Mouse (Mus musculus): ENCODE results near the gene Meiob.

The Meiob gene

DNA sequence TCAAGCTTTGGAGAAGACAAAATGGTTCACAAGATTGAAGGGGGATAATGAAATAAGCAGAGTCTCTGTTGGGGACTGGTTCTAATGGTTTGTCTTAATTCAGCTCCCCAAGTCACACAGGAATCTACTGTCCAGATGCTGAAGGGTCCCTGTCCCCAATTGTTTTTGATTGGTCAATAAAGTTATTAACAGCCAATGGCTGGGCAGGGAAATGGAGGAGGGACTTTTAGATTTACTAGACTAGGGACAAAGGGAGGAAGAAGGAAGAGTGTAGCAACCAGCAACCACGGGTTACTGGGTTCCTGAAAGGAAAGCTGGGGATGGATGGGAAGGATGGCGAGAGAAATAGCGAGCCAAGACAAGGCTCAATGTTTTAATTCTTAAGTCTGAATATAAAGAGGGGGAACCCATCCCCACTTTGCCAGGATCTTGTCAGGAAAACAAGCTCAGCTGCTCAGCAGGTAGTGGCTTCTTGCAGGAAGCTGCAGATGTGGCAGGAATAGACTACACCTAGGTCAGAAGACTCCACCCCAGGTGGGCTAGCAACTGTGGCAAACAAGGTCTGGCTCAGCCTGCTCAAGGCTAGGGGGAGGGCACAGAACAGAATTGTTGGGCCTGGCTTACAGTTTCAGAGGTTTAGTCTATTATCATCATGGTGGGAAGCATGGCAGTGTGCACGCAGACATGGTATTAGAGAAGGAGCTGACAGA is 69.8 kb downstream of the Meiob start:
- DNase-seq (ENCODE audit: low read depth, low spot score), result peak; percentile 93

DNA sequence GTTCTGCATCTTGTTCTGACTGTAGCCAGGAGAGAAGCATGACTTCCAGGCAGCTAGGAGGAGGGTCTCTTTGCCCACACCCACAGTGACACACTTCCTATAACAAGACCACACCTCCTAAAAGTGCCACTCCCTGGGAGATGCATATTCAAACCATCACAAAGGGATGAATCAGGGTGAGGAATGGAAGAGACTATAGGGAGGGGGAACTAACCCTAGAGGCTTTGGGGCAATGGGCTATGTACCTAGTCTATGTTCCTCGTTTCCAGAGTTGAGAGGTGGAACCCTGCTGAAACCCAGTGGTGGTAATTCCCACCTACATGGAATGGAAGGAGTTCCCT is 70.3 kb downstream of the Meiob start:
- peak; percentile 96 for DNase-seq (ENCODE audit: low read depth, low spot score)

DNA sequence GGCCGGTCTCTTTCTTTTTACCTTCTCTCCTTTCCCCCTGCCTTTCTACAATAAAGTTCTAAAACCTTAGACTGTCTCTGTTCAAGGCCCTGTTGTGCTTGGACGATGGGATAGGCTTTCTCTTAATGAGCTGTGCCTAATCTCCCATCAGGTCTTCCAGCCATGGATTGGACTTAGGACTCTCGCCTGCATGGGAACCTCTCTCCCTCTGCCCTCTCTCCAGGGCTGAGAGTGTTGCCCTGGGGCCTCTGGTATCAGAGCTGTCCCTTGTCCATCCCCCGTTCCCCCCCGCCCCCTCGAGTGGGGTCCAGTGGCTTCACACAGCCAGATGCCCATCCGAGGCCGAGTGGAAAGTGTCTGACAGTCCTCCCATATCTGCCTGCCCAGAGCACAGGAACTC is 70.9 kb downstream of the Meiob start:
- DNase-seq (ENCODE audit: low read depth, low spot score), result no peak

DNA sequence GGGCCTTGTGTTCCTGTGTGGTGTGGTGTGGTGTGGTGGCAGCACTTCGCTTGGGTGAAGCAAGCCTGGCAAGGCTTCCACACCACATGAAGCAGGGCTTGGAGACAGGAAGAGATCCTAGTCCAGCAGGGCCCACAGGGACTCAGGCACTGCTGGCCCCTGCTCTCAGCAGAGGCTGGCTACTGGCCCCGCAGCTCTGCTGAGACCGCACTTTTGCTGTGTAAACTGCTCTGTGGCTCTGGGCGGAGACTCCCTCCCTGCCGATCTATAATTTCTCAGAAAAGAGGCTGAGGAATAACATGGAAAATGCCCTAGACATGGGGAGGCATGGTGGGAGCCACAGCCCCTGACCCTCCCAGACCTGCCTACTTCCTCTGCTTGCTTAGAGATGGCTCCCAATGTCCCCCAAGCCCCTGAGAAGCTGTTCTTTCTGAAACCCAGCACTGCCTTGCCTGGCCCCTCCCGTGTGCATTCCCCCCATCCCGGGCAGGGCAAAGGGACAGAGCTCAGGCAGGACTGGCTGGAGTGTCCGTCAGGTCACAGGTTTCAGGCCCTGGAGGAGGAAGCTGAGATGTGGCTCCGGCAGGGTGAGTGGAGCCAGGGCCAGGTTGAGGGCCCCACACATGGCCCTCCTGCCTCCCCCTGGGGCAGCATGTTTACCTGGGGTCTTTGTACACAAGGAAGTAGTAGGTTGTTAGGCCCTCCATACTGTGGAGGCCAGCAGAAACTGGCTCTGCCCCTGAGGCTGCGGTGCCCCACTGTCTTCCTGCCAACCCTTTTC is 73.4 kb downstream of the Meiob start:
- no peak for DNase-seq (ENCODE audit: low read depth, low spot score)

DNA sequence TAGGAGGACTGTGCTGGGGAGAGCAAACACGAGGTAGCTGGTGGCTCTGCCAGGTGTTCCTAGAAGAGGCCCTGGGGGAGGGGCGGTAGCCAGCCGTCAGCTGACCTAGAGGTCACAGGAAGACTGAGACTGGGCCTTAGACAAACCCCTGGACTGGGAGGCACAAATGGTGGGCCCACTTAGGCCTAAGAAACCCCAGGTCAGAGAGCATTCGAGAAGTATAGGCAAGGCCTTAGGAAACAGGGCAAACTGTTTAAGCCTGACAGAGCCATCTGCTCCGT is 74.0 kb downstream of the Meiob start:
- DNase-seq (ENCODE audit: low read depth, low spot score), result peak; percentile 45

DNA sequence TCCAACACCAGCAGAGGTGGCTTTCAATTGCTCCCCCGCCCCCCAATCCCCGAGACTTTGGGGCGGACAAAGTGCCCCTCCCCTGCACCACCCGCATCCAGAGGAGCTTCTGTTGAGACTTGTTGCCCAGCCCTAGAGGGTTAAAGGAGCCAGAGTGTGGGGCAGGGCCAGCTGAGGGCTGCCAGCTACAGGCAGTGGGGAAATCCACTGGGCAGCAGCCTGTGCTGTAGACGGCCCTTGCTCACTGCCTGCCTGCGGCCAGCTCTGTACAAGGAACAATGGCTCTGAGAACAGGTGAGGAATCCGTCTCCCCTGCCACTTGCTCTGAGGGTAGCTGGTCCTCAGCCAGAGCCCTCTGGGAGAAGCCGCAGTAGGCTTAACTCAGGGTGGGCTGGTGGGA is 74.4 kb downstream of the Meiob start:
- no peak for DNase-seq (ENCODE audit: low read depth, low spot score)

DNA sequence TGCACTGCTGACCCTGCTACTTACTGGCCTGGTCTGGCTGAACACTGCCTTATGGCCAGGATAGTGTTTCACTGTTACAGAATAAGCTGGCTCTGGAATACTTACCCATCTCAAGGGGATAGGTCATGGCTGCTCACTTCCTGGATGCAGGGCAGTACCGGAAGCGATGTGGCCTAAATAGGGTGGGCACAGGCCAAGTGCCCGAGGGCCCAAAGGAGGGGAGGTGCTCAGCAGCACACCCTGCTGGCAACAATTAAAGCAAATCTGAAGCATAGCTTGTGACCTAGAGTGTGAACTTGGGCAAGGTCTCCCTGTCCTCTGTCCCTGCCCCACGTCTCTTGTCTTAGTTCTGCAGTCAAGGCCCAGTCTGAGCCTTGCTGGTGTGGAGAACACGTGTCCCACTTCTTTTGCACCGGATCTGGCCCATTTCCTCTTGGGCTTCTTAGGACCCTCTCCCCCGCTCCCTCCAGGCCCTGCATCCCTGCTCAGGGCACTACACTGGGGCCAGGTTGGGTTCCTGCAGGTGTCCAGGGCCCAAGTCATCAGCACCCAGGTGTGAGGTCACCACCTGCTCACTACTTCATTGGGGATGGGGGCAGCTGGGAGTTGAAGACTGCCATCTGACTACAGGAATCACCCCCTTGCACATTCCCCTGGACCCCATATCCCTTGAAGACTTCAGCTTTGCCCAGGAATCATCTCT is 77.8 kb downstream of the Meiob start:
- peak; percentile 73 for DNase-seq (ENCODE audit: low read depth, low spot score)

DNA sequence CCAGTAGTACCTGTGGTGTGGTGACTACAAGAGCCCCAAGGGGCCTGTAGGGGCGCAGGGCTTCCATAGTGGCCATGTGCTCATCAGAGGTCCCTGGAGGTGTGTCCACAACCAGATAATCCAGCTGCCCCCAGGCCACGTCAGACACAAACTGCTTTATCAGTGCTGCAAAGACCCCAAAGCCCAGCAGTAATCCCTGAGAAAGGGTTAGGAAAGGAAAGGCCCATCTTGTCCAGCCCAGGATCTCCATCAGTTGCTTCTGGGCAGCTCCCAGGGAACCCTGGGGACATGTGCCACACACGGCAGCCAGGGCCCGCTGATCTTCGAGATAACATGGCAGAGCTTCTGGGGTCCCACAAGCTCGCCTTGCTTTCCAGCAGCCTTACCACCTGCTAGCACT is 80.3 kb downstream of the Meiob start:
- DNase-seq (ENCODE audit: low read depth, low spot score), result no peak

DNA sequence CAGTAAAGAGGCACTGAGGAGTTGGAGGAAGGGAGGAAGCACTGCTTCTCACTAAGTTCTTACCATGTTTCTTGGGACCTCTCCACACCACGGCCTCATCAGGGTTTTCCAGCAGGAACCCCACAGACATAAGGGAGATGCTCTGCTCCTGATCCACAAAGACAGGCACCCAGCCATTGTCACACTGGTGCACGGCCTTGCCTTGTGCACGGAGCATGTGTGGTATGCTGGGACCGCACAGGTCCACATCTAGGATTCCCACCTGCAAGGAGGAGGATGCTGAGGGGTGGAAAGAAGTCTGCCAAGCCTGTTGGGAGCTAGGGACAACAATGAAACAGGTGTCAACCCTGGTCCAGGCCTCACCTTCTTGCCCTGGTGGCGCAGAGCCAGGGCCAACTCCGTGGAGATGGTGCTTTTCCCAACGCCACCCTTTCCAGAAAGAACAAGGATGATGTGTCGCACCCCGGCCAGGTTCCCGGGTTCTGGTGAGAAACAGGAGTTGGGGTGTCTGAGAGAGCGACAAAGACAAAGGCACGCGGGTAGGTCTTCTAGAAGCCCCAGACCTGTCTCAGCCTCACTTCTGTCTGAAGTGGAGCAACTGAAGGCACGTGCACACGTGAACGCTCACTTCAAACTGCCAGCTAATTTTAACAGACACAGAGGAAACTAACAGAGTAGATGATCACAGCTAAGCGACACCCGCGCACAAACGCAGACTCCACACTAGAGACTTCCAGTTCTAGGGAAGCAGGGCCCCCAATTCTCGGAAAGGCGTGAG is 81.5 kb downstream of the Meiob start:
- DNase-seq (ENCODE audit: low read depth, low spot score), result no peak

DNA sequence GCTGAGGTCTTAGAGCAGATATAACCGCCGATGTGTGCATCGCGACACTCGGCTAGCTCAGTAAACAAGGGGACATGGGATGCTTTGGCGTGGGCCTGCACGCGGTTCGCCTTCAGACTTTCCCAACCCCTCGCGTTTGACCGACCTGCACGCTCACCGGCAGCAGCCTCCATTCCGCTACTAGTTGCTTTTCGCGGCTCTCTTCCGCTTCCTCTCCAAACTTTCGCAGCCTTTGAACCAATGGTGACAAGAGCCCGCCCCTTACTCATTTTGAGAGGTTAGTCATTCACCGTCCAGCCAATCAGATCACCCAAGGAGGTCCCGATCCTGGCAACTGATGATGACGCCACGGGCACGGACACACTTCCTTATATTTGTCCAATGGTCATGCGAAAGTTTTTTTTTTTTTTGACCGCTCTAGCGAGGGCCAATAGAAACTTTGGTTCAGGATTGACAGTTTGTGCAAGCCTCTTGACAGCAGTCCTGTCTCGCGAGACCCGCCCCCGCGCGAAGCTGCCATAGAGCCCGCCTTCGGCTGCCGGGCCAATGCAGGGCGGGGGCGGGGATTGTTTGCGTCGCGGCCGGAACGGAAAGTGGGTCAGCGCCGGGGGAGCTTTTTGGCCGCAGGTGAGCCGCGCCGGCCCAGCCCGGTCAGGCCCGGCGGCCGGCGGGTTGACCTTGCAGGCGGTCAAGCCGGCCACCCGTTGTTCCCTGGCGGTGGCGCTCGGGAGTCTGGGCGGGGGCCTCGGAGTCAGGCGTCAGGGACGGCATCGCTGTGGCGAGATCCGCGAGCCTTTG is 82.2 kb downstream of the Meiob start, which contains the start of the genes Nubp2 and Spsb3:
TSS of gene Nubp2 (minus strand) at position 216 of the 798 bp plus-strand sequence.
TSS of gene Spsb3 (plus strand) at position 510 of the 798 bp plus-strand sequence.
- peak; percentile 100 for DNase-seq (ENCODE audit: low read depth, low spot score)

DNA sequence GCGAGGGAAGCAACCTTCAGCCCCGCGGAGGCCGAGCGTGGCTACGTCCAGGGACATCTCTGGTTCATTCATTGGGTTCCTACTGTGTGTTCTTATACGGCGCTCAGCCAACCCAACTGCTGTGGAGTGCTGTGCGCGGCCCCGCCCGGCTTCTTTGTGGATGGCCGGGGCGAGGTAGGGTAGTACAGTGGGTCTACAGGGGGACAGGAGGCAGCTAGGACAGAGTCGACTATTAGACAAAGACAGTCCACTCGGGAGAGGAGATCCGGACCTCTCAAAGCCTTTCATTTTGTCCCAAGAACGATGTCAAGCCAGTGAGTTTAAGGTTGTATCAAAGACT is 82.8 kb downstream of the Meiob start:
- no peak for DNase-seq (ENCODE audit: low read depth, low spot score)

DNA sequence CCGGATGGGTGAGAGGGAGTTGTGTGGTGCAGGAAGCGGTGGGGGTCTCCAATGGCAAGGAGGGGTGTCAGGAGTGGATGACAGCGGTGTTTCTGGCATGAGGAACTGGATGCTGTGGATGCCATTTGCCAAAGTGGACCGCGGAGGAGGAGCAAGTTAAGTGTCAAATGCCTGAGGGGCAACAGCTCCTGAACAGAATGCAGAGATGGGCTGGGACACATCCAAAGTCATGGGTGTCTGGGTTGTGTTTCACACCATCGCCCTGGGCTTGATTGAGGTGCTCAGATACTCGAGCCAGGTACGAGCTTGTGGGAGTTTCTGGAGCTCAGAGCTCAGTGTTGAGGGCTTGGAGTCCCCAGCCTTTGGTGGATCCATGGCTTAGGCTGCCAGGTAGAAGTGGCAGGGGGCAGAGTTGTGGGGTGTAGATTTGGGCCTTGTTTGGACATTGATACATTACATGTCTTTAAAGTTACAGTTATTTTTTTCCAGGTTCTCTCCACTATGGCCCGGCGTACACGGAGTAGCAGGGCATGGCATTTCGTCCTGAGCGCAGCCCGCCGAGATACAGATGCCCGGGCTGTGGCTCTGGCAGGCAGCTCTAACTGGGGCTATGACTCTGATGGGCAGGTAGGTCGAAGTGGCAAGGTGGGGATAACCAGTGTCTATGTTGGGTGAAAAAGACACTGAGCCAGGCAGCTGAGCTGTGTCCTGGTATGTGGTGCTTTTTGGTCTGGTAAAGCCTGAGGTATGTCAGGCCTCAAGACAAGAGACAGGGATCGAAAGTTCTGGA is 83.4 kb downstream of the Meiob start:
- DNase-seq (ENCODE audit: low read depth, low spot score), result no peak

DNA sequence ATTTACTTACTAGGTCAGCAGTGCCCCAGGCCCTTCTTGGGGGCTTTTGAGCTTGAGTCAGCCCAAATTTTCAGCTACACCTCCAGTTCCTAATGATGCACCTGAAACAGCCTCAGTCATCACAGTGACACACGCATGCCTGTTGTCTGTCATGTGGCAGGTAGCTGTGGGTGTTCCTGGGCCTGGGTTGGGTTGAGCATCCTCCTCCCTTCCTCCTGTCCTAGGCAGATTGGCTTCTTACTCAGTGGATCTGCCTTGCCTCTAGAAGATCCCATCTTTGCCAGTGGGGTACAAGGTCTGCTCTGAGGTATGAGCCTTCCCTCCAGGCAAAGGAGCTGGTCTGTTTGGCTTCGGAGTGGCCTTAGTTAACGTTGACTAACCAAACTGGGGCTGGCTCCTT is 84.8 kb downstream of the Meiob start:
- DNase-seq (ENCODE audit: low read depth, low spot score), result no peak
